Mouse (Mus musculus) urinary bladder, postnatal 25 days (tissue): ENCODE measurements around the gene Car14.

ENCODE experiments used
- DNase-seq: peaks from one replicate; pipeline ENCODE4 v3.0.0; 2022; ENCODE audit warnings: low spot score

Gene Car14

DNA sequence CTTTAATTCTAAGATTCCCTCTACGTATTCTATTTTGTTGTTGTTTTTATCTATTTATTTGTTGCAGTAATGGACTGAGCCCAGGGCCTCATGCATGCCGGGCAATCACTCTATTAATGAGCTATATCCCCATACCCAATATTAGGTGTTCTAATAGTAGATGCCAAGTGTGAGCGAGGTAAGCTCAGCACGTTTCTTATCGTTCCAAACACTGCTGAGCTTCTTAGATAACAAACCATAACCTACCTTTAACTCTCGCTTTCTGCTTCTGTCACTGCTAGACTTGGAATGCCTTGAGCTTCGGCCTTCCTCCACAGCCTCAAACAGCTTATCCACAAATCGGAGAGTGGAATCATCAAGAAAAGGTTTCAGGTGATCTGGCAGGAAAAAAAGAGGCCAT is 53.2 kb downstream of the Car14 start:
- DNase-seq = no peak

DNA sequence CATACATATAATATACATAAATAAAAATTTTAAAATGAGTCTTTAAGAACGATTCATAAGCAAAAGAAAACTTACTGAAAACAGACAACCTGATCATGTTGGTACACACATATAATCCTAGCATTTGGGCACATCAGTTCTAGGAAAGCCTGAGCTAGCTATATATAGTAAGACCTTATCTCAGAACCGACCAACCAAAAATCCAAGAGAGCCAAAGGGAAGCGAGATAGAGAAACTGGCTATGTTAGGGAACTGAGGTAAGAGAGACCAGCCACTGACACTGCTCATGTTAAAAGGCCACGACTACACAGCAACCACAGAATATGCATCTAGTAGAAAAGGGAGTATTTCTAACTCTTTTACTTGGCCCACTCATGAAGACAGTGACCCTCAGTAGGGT is 53.9 kb downstream of the Car14 start:
- no peak for DNase-seq
